Mouse (Mus musculus) heart, postnatal 36 days (tissue): Measurements from ENCODE around the gene Fbxw21. TPM values are rescaled to one million over a fixed set of nuclear protein-coding genes. Genes with fewer than 3 reads are reported as not detected.
"Not testable (repeated sequence)": the region's sequence is repeated elsewhere in the genome, so short reads cannot be mapped to it uniquely, and the experiment has no call there.

Source experiments
- DNase-seq, 2 experiments: peaks; one replicate each; pipeline ENCODE4 v3.0.0; 2021 to 2022
- intact Hi-C: fragments of 180-260 bp; cut with DNase I; formaldehyde crosslinking; loops from one replicate; pipeline ENCODE4 v1.15.1; 2025
- total RNA-seq, 2 experiments: library from RNA; stranded (reverse); gene quantifications; 2 replicates each; pipeline ENCODE4 v1.2.3; 2021

The Fbxw21 gene
- not detected for total RNA-seq

GRCm38 (mm10) chr9:109161941-109162340 lies at the start of gene Fbxw21:
Gene Fbxw21 (minus strand): TSS chr9:109162041.
- intact Hi-C loops: no loop called here

GRCm38 (mm10) chr9:109201347-109201746 lies 39.5 kb upstream of the Fbxw21 start:
- intact Hi-C loops, DNase-seq: not testable (repeated sequence)

More at GRCm38 (mm10) chr9:109161941-109162340, at the start of gene Fbxw21:
- DNase-seq: no peak

GRCm38 (mm10) chr9:109200349-109200748 lies 38.5 kb upstream of the Fbxw21 start:
- DNase-seq: no peak
- intact Hi-C loops: no loop called here

GRCm38 (mm10) chr9:109199353-109199752 lies 37.5 kb upstream of the Fbxw21 start:
- intact Hi-C loops: no loop called here
- no peak for DNase-seq

- DNase-seq: not testable (repeated sequence)
These were observed 34.0 kb upstream of the Fbxw21 start, which contains the start of gene Fbxw13 for GRCm38 (mm10) chr9:109195875-109196274. Gene Fbxw13 (minus strand): TSS chr9:109195975.

GRCm38 (mm10) chr9:109177208-109177607 lies 15.4 kb upstream of the Fbxw21 start:
- DNase-seq: no peak
- intact Hi-C loops: no loop called here

More at GRCm38 (mm10) chr9:109195875-109196274, 34.0 kb upstream of the Fbxw21 start, which contains the start of gene Fbxw13:
- intact Hi-C loops: not testable (repeated sequence)

- intact Hi-C loops: no loop called here
- DNase-seq: no peak
These were observed 14.5 kb upstream of the Fbxw21 start for GRCm38 (mm10) chr9:109176301-109176700.

GRCm38 (mm10) chr9:109167316-109167715 lies 5.5 kb upstream of the Fbxw21 start:
- intact Hi-C loops: no loop called here
- DNase-seq: no peak

GRCm38 (mm10) chr9:109140414-109140813 lies 21.4 kb downstream of the Fbxw21 start:
- DNase-seq, intact Hi-C loops: not testable (repeated sequence)

- DNase-seq: no peak
- intact Hi-C loops: no loop called here
These were observed 31.8 kb downstream of the Fbxw21 start for GRCm38 (mm10) chr9:109130076-109130475.

GRCm38 (mm10) chr9:109128211-109128610 lies 33.6 kb downstream of the Fbxw21 start:
- no peak for DNase-seq
- intact Hi-C loops: loop anchor here (5.0 kb wide), 1 partner anchor 734 kb away; no protein-coding TSS in a partner anchor

- DNase-seq: no peak
- intact Hi-C loops: loop anchor here (5.0 kb wide), 1 partner anchor 735 kb away; no protein-coding TSS in a partner anchor
These were observed 34.8 kb downstream of the Fbxw21 start for GRCm38 (mm10) chr9:109127076-109127475.

GRCm38 (mm10) chr9:109125481-109125880 lies 36.4 kb downstream of the Fbxw21 start:
- intact Hi-C loops: loop anchor here (5.0 kb wide), 1 partner anchor 737 kb away; no protein-coding TSS in a partner anchor
- no peak for DNase-seq

- DNase-seq: no peak
- intact Hi-C loops: loop anchor here (5.0 kb wide), 1 partner anchor 737 kb away; no protein-coding TSS in a partner anchor
These were observed 36.8 kb downstream of the Fbxw21 start for GRCm38 (mm10) chr9:109125043-109125442.

- DNase-seq: no peak
- intact Hi-C loops: no loop called here
These were observed 37.7 kb downstream of the Fbxw21 start for GRCm38 (mm10) chr9:109124164-109124563.

- intact Hi-C loops: no loop called here
These were observed 38.6 kb downstream of the Fbxw21 start for GRCm38 (mm10) chr9:109123266-109123665.

GRCm38 (mm10) chr9:109122553-109123085 lies 39.2 kb downstream of the Fbxw21 start:
- DNase-seq: peak in 1 of 2 experiments; percentile 43
- intact Hi-C loops: loop anchor here (1.0 kb wide), 2 partner anchors 34 to 123 kb away; no protein-coding TSS in a partner anchor

More at GRCm38 (mm10) chr9:109123266-109123665, 38.6 kb downstream of the Fbxw21 start:
- DNase-seq: no peak

- intact Hi-C loops: no loop called here
- no peak for DNase-seq
These were observed 40.9 kb downstream of the Fbxw21 start for GRCm38 (mm10) chr9:109120956-109121355.

- intact Hi-C loops: no loop called here
These were observed 42.3 kb downstream of the Fbxw21 start for GRCm38 (mm10) chr9:109119571-109119970.

GRCm38 (mm10) chr9:109118106-109118505 lies 43.7 kb downstream of the Fbxw21 start:
- DNase-seq: no peak
- intact Hi-C loops: no loop called here

More at GRCm38 (mm10) chr9:109119571-109119970, 42.3 kb downstream of the Fbxw21 start:
- no peak for DNase-seq

- intact Hi-C loops: no loop called here
- DNase-seq: no peak
These were observed 45.6 kb downstream of the Fbxw21 start for GRCm38 (mm10) chr9:109116205-109116604.

GRCm38 (mm10) chr9:109114871-109115270 lies 47.0 kb downstream of the Fbxw21 start:
- DNase-seq: no peak

More at GRCm38 (mm10) chr9:109114871-109115270, 47.0 kb downstream of the Fbxw21 start:
- intact Hi-C loops: no loop called here
